Mouse (Mus musculus) brain, embryonic 14.5 days (tissue): ENCODE results near the gene Sdc4.

Experiments
- CTCF ChIP-seq: fragments of 200-500 bp; IDR thresholded peaks from 2 replicates; pipeline ENCODE4 v1.5.1; 2012; ENCODE audit warnings: inconsistent platforms, mild to moderate bottlenecking, moderate library complexity, borderline replicate concordance; ENCODE audit not compliant: insufficient read depth, insufficient read length; ENCODE audit errors: extremely low read depth
- POLR2A ChIP-seq: fragments of 200-500 bp; IDR thresholded peaks from 2 replicates; pipeline ENCODE4 v1.6.1; 2012; ENCODE audit warnings: mild to moderate bottlenecking, inconsistent platforms, borderline replicate concordance; ENCODE audit not compliant: poor library complexity, insufficient read depth, insufficient read length, severe bottlenecking; ENCODE audit errors: extremely low read depth

DNA sequence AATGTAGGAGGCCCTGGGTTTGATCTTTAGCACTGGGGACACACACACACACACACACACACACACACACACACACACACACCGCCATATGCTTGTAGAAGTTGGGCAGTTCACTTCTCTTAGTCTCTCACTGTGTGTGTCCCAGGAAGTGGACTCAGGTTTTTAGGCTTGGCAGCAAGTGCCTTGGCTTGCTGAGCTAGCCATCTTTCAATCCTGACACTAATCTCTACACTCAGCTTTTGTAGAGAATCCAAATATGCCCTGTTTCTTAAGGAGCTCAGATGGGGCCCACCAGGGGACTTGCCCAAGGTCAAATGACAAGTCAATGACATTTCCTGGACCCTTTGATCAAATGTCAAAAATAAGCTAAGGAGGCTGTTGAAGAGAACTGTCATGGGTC is 12.7 kb upstream of the Sdc4 start:
- TF ChIP-seq POLR2A (no peak), CTCF (no peak)
